Mouse (Mus musculus) cerebellum, postnatal 10 days (tissue): Measurements from ENCODE around the gene Nos3.

Experiments
- DNase-seq, 2 experiments: peaks; one replicate each; pipeline ENCODE4 v3.0.0; 2021; ENCODE audit warnings: mixed read lengths in 2 of 2

Gene Nos3

DNA sequence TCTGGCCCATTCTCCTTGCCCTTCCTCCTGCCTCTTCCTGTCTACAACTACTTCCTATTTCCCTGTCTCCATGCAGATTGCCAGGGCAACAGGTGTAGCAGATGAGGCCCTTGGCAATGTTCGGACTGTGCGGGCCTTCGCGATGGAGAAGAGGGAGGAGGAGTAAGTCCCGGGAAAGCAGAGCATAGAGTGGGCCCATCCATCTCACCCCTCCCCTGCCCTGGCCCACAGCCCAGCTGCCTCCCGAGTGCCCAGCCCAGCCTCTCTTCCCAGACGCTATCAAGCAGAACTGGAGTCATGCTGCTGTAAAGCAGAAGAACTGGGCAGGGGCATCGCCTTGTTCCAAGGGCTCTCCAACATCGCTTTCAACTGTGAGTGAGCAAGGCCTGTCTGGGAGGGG is 37.4 kb downstream of the Nos3 start:
- peak; percentile 87 to 92 for DNase-seq

- DNase-seq: no peak
Measured at GRCm38 (mm10) chr5:24404594-24405360, 40.2 kb downstream of the Nos3 start.

- no peak for DNase-seq
Measured at GRCm38 (mm10) chr5:24405389-24405876, 40.8 kb downstream of the Nos3 start.

- DNase-seq: peak in 1 of 2 experiments; percentile 33
Measured at GRCm38 (mm10) chr5:24408651-24409050, 44.0 kb downstream of the Nos3 start.

GRCm38 (mm10) chr5:24409466-24409865 is 44.9 kb downstream of the Nos3 start:
- no peak for DNase-seq

DNA sequence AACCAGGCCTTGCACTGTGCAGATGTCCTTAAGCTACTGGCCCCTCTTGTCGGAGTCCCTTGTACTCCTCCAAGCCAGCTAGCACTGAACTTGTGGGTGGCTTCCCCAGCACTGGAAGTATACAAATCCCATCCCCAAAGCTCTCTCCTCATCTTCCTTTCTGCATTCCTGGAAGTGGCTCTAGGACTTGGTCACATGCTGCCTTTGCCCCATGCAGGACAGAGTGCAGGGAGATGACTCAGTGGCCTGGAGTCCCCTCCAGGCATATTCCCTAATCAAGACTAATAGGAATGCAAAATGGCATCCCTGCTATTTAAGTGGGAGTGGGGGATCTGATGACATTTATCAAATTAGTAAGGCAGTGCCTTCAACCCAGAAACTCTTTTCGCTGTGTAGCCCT is 47.5 kb downstream of the Nos3 start:
- no peak for DNase-seq

DNA sequence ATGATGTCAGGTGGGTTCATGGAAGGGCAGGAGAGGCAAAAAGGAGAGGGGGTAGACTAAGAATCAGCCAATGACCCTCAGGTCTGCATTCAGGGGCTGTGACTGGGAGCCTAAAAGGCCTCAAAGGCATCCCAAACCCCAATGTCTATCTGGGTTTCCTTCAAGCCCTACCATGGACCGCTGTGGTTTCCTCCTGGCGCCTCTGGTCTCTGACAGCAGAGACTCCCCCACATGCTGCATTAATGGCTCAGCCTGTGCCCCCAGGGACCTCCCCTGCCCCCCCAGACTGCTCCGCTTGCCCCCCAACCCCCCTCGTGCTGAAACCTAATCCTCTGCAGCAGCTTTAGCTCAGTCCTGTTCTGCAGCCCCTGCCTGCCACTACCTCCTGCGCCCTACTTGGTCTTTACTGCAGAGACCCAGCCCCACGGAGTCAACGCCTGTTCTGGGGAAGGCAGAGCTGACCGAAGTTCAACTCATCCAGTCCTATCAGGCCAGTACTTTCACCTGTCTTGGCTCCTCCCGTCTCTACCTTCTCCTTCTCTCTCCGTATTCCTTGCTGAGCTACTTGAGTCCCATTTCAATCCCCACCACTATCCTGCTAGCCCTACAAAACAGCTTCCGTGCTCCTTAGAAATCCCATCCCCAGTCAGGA is 48.6 kb downstream of the Nos3 start, which contains the start of gene Asic3:
Gene Asic3, plus strand, starts transcription at position 351 of the 652 bp plus-strand sequence.
- no peak for DNase-seq

DNA sequence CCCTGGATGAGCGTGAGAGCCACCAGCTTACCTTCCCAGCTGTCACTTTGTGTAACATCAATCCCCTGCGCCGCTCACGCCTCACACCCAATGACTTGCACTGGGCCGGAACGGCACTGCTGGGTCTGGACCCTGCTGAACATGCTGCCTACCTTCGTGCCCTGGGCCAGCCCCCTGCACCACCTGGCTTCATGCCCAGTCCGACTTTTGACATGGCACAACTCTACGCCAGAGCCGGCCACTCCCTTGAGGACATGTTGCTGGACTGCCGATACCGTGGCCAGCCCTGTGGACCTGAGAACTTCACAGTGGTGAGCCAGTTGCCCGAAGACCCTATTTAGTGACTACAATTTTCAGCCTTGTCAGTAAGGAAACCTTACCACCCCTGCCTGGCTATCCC is 49.3 kb downstream of the Nos3 start:
- DNase-seq: peak in 1 of 2 experiments; percentile 43

GRCm38 (mm10) chr5:24416222-24416736 is 51.7 kb downstream of the Nos3 start:
- peak; percentile 84 to 91 for DNase-seq

DNA sequence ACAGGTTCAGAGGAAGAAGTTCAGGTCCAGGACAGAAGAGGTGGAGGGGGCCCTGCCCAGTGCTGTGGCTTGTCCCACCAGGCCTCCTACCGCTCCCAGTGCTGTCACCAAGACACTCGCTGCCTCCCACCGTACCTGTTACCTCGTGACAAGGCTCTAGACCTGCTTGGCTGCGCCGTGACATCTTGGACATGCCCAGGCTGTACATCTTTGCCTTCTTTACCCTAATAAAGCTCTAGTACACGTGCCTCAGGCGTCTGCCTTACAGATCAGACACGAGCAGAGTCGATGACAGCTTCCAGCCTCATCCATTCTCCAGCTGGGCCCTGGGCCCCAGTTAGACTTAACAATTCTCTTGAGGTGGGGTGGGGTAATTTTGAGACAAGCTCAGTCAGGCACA is 53.0 kb downstream of the Nos3 start:
- DNase-seq: no peak

- no peak for DNase-seq
Measured at GRCm38 (mm10) chr5:24420381-24420780, 55.8 kb downstream of the Nos3 start.

DNA sequence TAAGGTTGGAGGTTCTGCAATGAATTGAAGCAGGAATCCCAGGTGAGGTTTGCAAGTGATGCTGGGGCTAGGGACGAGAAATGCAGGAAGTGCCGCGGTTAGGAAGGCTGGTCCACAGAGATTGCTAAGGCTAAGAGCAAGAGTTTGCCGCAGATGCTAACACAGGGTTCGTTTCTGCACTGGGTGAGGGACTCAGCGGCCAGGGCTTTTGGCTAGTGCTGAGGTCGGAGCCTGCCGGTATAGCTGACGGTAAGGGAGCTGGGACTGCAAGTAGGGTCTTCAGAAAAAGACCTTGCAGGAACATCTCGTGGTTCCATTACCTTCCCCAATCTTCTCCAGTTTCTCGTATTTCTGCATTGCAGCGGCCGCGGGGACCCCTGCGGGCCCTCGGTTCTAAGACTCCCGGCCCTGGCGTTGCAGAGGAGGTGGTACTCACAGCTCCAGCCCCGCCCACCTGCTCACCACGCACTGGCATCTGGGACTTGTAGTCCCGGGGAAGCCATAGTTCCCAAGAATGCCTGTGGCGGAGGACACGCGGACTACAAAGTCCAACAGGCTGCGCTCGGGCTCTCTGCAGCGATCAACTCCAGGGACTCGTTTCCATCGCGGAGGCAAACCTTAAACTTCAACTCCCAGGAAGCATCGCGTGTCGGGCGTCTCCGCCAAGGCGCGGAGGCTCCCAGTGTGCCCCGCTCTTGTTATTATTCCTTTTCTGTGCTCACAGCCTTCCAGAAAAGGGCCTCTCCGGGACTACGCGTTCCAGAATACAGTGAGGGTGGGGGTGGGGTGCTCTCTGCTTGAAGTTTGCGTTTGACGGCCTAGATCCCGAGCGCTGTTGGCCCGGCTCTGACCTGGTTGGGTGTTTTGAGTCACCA is 58.8 kb downstream of the Nos3 start, which contains the start of the genes Cdk5 and Slc4a2:
Gene Cdk5, minus strand, starts transcription at position 402 of the 875 bp plus-strand sequence.
Gene Slc4a2, plus strand, starts transcription at position 709 of the 875 bp plus-strand sequence.
- DNase-seq: peak; percentile 99 to 100

DNA sequence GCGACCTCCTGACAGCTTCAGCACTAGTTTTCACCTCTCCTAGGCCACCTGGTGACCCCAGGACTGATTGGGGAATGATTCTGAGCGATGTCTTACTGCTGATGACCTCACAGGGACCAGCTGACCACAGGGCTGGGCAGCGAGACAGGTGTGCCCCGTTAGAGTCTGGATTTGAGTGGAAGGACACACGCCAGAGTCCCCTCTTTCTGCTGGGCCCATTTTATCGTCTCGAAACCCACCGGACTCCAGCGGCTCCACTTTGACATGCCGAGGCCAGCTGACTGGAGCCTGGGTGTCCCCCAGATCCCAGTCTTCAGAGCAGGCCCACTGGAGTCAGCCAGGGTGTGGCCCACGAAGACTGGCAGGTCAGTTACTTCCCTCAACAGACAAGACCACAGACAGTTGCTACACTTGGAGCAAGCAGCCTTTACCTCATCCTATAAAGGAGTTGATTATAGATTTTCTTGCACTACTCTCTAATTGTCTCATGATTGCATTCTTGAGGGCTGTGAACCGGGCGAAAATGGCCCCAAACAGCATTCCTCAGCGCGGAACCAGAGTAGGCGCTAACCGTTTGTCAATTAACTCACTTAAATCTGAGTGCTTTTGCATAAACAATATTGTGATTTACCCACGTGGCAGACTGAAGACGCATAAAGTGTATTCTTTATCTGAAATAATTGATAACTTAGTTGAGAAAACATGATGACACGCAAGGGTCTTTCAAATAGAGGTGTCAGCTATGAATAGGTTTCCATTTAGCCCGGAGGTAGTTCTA is 59.6 kb downstream of the Nos3 start:
- DNase-seq: no peak

DNA sequence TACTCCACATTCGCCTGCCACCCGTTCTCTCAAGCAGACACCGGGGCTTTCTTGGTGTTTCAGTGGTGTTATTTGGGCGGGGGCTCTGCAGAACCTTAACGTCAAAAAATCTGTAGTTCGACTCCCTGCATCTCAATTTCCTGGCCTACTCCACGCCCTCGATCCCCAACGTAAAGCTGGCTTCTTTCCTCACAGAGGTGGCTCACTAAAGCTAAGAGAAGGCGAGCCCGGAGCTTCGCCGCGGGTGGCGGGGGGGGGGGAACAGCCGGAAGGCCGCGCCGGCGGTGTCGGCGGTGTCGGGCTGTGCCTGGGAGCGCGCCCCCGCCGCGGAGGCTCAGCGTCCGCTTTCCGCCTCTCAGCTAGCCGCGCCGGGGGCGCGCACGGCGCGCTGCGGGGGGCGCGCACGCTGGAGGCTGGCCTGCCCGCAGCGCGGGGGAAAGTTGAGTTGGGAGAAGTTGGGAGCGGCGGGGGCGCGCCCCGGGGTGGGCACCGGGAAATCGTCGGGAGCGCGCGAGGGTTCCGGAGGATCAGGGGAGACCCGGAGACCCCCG is 60.3 kb downstream of the Nos3 start:
- DNase-seq: peak; percentile 77 to 84

DNA sequence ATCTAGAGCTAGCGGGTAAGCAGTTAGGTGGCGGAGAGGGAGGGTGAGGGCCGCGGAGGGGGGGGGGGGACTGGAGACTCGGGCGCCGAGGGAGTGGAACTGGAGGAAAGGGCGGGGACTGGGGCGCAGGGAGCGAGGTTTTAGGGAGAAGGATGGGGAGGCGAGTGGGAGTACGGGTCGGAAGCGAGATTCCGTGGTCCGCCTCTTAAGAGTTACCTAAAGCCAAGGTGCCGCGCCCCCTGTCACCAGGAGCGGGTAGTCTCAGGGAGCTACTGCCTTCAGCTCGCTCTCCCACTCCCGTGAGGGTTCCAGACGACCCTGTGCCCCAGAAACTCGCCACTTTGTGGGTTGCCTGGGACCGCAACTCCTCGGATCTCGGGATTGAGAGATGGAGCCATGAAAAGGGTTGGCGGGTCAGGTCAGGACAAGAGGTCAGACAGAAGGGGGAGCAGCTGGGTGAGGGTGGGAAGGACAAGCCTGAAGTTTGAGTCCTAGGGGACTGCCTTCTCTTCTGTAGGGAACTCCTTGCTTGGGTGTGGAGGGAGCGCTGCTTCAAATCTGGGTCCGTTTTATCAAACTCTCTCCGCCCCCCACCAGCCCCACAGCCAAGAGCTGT is 60.9 kb downstream of the Nos3 start:
- peak; percentile 68 to 69 for DNase-seq

- DNase-seq: no peak
Measured at GRCm38 (mm10) chr5:24426037-24426432, 61.4 kb downstream of the Nos3 start.

DNA sequence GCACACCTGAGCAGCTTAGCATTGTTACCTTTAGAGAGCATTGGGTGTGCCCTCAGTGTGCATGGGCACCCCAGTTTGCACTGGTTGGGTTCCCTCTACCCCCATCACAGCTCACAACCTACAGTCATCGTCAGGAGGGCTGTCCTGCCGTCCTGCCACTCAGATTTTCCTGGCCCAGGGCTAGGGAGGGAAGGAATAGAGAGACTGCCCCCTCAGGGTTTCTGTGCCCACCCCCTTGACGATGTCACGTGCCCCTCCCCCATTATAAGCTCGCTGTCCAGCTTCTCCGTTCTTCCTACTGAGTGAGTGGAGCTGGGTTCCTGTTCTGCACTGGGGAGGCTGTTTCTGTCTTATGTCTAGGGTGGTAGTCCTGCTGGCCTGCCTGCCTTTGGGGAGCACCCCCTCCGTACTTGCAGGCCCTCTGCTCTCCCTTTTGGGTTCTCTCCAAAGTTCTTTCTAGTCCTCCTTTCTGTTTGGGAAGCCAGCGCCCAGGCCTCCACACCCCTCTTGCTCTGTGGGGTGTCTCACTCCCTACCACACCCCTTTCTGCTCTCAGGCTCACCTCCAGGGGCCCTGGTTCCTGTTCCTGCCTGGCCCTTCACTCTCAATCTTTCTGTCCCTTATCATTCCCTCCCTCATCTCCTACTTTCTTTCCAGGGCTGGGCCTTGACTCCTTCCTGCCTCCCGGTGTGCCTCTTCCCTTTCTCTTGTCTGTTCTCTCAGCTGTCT is 62.1 kb downstream of the Nos3 start:
- DNase-seq: no peak

GRCm38 (mm10) chr5:24427285-24427633 is 62.6 kb downstream of the Nos3 start:
- DNase-seq: no peak

DNA sequence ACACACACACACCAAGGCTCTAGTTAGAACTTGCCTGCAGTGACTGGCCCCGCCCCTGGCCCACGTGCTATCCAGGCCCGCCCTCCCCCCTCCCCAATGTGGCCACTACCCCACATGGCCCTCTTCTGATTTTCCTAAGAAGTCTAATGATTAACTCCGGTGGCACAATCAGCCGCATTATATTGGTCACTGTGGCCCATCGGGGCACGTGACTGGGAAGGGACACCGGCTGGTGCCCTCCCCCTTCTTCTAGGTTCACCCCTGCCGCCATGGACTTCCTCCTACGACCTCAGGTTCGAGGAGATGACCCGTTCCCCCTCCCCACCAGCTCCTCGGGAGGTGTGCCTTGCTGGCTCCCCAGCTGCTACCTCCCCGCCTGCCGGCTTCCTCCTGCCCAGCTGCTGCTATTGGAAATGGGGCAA is 63.4 kb downstream of the Nos3 start:
- peak; percentile 53 to 55 for DNase-seq

- DNase-seq: peak in 1 of 2 experiments; percentile 38
Measured at GRCm38 (mm10) chr5:24428596-24428995, 64.0 kb downstream of the Nos3 start.
